Mouse (Mus musculus): Measurements from ENCODE around the gene Sytl3.
"Not testable (repeated sequence)": the region's sequence is repeated elsewhere in the genome, so short reads cannot be mapped to it uniquely, and the experiment has no call there.

GRCm38 (mm10) chr17:6639486-6639885 is 19.4 kb upstream of the Sytl3 start:
- TF ChIP-seq GATA1 (IDR thresholded peaks at IDR 0.05; ENCODE audit: borderline replicate concordance, low read length); FLI1 (IDR thresholded peaks at IDR 0.05; ENCODE audit: low read length): not testable (repeated sequence)
